Mouse (Mus musculus) megakaryocyte, embryonic 14.5 days (primary cell): ENCODE data around the gene Siglece.

Experiments
- FLI1 ChIP-seq: IDR thresholded peaks from 2 replicates; pipeline ENCODE4 v1.6.1; 2012; ENCODE audit warnings: low read length, inconsistent platforms, mixed read lengths
- GATA1 ChIP-seq: IDR thresholded peaks from 3 replicates; pipeline ENCODE4 v1.6.1; 2012; ENCODE audit warnings: mixed read lengths, low read length, inconsistent platforms, borderline replicate concordance

DNA sequence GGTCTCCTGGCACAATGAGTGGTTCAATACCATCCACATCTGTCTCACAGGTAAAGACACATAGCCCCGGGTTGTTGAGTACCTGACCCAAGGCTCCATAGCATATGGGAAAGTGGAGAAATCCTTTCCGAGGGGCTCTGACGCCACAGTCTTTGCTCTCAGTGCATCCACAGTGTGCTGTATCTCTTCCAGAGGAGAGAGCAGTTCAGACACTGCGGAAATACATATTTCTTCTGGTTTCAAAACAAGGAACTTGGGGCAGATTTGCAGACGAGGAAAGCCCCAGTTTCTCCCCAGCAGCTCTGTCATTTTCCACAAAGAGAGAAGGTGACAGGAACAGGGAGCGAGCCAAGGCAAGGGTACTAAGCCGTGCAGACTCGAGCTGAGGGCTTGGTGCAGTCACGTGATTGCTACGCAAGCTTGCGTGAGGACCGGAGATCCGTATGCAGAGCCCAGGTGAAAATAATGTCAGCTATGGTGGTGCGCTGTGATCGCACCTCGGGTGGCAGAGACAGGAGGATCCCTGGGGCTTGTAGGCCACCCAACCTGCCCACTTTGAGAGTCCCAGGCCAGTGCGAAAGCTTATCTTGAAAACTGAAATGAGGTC lies 16.8 kb downstream of the Siglece start:
- TF ChIP-seq GATA1: no peak
- TF ChIP-seq FLI1: no peak
